7 mouse cellular contexts compared by ENCODE assay signal in genomic region chr2:3512076-3512475, GRCm38 (mm10). TPM values are rescaled to one million over a fixed set of nuclear protein-coding genes. Genes with fewer than 3 reads are reported as not detected.
DNase-seq lines count a peak whose midpoint lies in the region; ATAC-seq lines count a peak whose summit lies in the region.

No protein-coding gene starts in this region.

- peak; percentile 1 for ATAC-seq in CD4-positive, CD25-positive, alpha-beta regulatory T cell, adult 4 months
- peak; percentile 40 for ATAC-seq in granulocyte monocyte progenitor cell, adult 5-6 weeks (replicated peaks; ENCODE audit: poor library complexity, severe bottlenecking)
- ATAC-seq in megakaryocyte progenitor cell, adult 5-6 weeks (replicated peaks; ENCODE audit: poor library complexity), result peak; percentile 40

- DNase-seq in A20 (ENCODE audit: low read depth, low spot score), result peak; percentile 75
- DNase-seq in cerebellum, adult 8-10 months, result peak; percentile 42
- peak; percentile 38 to 46 for DNase-seq in kidney, postnatal 4 days
- peak; percentile 62 for DNase-seq in testis, postnatal 10 days (ENCODE audit: low spot score)

RNA-seq across cellular contexts. Expression of gene Gm45902, which starts 0.5 kb away (rescaled TPM):
- 1 to 10 TPM; 2.3 to 3.4 TPM for polyA plus RNA-seq in CD4-positive, CD25-positive, alpha-beta regulatory T cell, adult 4 months (2017; shearing (Covaris generic))
- total RNA-seq in granulocyte monocyte progenitor cell, adult 5-6 weeks (2014; fragmentation: Nextera tagmentation), result 5.8 and 6.2 TPM in 2 replicates
- 12.4 and 13.0 TPM in 2 replicates for total RNA-seq in granulocyte monocyte progenitor cell, adult 5-6 weeks (2017)
- 5.3 and 6.0 TPM in 2 replicates for total RNA-seq in megakaryocyte progenitor cell, adult 5-6 weeks (2015)
- 11.9 and 12.8 TPM in 2 replicates for total RNA-seq in megakaryocyte progenitor cell, adult 5-6 weeks (2017)

RNA-seq across cellular contexts. Expression of gene Hspa14, which starts 0.5 kb away (rescaled TPM):
- 100 to 1,000 TPM; 108 to 136 TPM for polyA plus RNA-seq in CD4-positive, CD25-positive, alpha-beta regulatory T cell, adult 4 months (2017; shearing (Covaris generic))
- total RNA-seq in granulocyte monocyte progenitor cell, adult 5-6 weeks (2014; fragmentation: Nextera tagmentation), result 83.7 and 88.6 TPM in 2 replicates
- total RNA-seq in granulocyte monocyte progenitor cell, adult 5-6 weeks (2017), result 155 and 173 TPM in 2 replicates
- total RNA-seq in megakaryocyte progenitor cell, adult 5-6 weeks (2015), result 65.8 and 83.1 TPM in 2 replicates
- total RNA-seq in megakaryocyte progenitor cell, adult 5-6 weeks (2017), result 172 TPM in 2 replicates

RNA-seq across cellular contexts. Expression of gene Cdnf, which starts 0.8 kb away (rescaled TPM):
- polyA plus RNA-seq in CD4-positive, CD25-positive, alpha-beta regulatory T cell, adult 4 months (2017; shearing (Covaris generic)), result 1 to 10 TPM in 1 of 2 experiments, under 1 TPM in 1; 0.24 to 1.2 TPM
- total RNA-seq in granulocyte monocyte progenitor cell, adult 5-6 weeks (2014; fragmentation: Nextera tagmentation), result not detected in 2 replicates
- 0.22 and 13.2 TPM in 2 replicates for total RNA-seq in granulocyte monocyte progenitor cell, adult 5-6 weeks (2017)
- total RNA-seq in megakaryocyte progenitor cell, adult 5-6 weeks (2015), result 0.59 and 0.62 TPM in 2 replicates
- total RNA-seq in megakaryocyte progenitor cell, adult 5-6 weeks (2017), result 0.25 and 0.68 TPM in 2 replicates

RNA-seq across cellular contexts. Expression of gene Suv39h2, which starts 37.2 kb away (rescaled TPM):
- polyA plus RNA-seq in CD4-positive, CD25-positive, alpha-beta regulatory T cell, adult 4 months (2017; shearing (Covaris generic)), result 1 to 10 TPM in 1 of 2 experiments, under 1 TPM in 1; 0.90 to 1.1 TPM
- total RNA-seq in granulocyte monocyte progenitor cell, adult 5-6 weeks (2014; fragmentation: Nextera tagmentation), result 11.7 and 14.5 TPM in 2 replicates
- 16.6 and 24.4 TPM in 2 replicates for total RNA-seq in granulocyte monocyte progenitor cell, adult 5-6 weeks (2017)
- 16.9 and 20.0 TPM in 2 replicates for total RNA-seq in megakaryocyte progenitor cell, adult 5-6 weeks (2015)
- total RNA-seq in megakaryocyte progenitor cell, adult 5-6 weeks (2017), result 15.6 and 17.4 TPM in 2 replicates

RNA-seq across cellular contexts. Expression of gene Fam107b, which starts 58.2 kb away (rescaled TPM):
- 100 to 1,000 TPM; 204 to 239 TPM for polyA plus RNA-seq in CD4-positive, CD25-positive, alpha-beta regulatory T cell, adult 4 months (2017; shearing (Covaris generic))
- 415 and 416 TPM in 2 replicates for total RNA-seq in granulocyte monocyte progenitor cell, adult 5-6 weeks (2014; fragmentation: Nextera tagmentation)
- total RNA-seq in granulocyte monocyte progenitor cell, adult 5-6 weeks (2017), result 801 and 969 TPM in 2 replicates
- total RNA-seq in megakaryocyte progenitor cell, adult 5-6 weeks (2015), result 1,007 and 1,094 TPM in 2 replicates
- total RNA-seq in megakaryocyte progenitor cell, adult 5-6 weeks (2017), result 622 and 1,143 TPM in 2 replicates

Comparison
In these comparisons a context has a peak if more than half of its experiments do, and no peak if none do; other contexts are left out.
1. Peak in every context shown above with its lines: DNase-seq and ATAC-seq.